Mouse (Mus musculus) thymus, postnatal 4 days (tissue): Measurements from ENCODE around the gene Acer2.
A peak's percentile ranks its signal among the peaks of the same experiment; 100 is the strongest.

Experiments
- DNase-seq: peaks from one replicate; pipeline ENCODE4 v3.0.0; 2021

The Acer2 gene

DNA sequence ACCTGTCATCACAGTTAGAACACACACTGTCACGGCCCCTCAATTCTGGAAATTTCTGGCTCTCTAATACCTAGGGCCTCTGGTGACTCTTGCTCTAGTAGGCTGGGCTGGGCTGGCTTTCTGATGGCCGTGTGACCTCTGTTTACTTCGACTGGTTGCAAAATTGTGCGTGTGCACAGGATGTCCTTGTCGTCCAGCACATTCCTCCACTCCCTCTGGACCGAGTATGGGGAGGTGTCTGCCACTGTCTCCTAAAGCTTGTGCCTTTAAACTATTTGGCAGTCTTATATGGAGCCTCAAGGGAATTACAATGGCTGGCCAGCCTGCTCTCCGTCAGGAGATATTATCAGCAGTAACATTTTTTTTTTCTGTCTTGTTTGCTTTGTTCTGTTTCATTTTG, 23.2 kb downstream of the Acer2 start:
- no peak for DNase-seq

DNA sequence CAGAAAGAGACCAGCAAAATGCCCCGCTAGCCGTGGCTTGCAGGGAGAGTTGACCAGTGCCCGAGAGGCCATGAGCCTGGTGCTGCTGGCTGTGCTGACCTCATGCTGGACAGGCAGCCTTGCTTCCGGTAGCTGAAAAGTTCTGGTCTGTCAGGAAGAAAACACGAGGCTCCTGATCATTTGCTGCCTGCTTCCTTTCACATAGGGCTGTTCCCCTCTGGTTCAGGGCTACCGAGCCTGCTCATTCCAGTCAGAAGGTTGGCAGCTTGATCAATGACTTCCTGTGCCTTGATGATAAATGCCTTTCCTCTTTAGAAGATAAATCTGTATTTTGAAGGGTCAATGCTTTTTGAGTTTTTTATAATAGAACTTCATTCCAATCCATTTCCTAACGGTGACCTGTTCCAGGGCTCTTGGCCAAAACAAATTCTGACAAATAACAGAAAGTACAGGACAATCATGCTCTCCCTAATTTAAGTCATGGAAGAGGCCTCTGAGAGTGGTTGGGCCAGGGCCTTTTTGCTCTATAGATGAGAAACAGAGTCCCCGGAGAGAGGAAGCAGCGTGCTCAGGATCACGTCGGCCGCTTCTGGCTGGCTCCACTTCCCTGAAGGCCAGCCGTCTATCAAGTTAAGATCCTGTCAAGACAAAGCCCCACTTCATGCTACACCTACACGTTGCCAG, 24.7 kb downstream of the Acer2 start:
- DNase-seq, result no peak

DNA sequence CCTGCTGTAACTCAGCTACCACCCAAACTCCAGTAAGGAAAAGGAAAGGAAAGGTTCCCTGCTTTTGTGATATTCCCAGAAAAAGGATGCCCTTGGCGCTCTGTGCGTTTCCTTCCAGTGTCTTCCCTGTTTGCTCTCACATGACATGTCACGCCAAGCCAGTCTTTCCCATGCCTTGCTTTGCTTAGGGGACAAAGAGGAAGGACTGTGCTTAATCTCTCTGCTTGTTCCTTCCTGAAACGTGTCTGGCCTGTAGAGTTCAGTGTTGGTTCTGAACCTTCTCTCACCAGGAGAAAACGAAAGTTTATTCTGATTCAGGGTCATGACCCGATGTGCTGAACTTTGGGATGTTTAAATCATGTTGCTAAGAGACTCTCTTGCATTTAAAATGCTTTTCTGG, 28.2 kb downstream of the Acer2 start:
- DNase-seq, result no peak

DNA sequence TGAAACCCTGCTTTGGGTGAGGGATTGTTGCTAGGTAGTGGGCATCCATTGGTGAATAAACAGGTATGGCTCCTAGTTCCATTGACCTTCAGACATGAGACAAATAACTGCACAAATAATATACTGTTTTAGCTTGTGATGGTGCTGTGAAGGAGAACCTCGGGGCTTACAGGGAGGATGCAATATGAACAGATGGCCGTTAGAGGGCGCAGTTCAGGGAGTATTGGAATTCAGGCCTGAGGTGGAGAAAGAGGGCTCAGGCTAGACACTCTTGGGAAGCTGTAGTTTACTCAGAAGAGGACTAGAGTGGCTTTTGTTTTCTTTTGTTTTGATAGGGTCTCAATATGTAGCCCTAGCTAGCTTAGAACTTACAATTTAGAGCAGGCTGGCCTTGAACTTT, 30.8 kb downstream of the Acer2 start:
- DNase-seq, result peak; percentile 40

DNA sequence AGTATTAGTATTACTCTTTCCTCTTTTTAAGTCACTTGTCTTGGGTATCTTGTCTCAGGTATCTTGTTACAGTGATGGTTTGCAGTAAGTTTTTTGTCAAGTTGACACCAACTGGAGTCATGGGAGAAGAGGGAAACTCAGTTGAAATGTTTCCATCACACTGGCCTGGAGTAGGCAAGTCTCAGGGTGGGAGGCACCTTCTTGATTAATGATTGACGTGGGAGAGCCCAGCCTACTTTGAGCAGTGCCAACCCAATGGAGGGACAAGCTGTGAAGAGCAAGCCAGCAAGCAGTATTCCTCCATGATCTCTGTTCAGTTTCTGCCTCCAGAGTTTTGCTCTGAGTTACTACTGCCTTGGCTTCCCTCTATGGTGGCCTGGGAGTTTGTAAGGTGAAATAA, 31.7 kb downstream of the Acer2 start:
- no peak for DNase-seq

DNA sequence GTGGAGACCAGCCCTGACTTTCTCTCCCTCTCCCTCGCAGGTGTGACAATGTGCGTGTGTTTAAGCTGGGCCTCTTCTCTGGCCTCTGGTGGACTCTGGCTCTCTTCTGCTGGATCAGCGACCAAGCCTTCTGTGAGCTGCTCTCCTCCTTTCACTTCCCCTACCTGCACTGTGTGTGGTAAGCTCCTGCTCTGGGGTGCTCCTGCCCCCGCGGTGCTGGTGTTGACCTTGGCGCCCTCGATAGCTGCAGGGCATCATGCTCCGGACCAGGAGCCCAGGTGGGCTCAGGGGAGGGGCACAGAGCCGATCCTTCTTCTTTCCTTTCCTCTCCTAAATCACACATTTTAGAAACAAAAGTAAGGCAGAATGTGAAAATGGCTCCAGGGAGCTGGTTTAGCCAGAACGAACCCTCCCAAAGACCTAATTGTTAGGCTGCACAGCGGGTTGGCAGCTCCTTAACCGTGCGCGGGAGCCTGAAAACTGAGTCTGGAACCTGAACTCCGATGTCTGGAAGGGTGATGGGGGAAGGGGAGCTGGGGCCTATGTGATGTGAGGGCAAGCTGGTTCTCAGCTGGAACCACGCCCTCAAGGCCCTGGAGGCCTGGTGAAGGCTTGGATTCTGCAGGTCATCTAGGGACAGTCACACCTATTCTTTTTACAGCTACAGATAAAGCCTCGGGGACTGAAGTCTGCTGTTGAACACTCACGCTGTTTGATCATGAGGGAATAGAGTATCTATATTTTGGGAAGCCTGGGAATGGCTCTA, 37.6 kb downstream of the Acer2 start:
- no peak for DNase-seq

DNA sequence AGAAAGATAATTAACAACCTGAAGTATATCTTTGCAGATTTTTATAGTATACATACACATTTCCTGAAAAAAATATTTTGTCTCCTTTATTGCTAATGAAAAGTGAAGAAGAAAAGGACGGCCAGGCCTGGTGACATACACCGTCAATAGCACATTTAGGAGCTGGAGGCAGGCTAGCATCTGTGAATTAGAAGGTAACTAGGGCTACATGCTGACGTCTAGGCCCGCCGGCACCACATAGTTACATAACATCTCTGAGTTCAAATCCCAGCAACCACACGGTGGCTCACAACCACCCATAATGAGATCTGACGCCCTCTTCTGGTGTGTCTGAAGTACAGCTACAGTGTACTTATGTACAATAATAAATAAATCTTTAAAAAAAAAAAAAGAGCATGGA, 38.6 kb downstream of the Acer2 start:
- no peak for DNase-seq

DNA sequence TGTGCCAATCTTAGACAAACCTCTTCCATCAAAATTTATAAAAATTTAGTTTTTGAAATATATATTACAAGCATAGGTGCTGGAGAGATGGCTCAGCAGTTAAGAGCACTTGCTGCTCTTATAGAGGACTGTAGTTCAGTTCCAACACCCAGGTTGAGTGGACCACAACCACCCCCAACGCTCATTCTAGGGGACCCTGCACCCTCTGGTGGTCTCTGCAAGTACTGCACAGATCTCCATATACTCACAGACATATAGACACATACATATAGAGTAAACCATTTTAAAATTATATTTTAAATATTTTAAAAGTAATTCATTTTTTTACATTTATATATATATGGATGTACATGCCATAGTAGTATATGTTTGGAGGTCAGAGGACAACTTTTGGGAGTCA, 41.9 kb downstream of the Acer2 start:
- DNase-seq, result peak; percentile 38

DNA sequence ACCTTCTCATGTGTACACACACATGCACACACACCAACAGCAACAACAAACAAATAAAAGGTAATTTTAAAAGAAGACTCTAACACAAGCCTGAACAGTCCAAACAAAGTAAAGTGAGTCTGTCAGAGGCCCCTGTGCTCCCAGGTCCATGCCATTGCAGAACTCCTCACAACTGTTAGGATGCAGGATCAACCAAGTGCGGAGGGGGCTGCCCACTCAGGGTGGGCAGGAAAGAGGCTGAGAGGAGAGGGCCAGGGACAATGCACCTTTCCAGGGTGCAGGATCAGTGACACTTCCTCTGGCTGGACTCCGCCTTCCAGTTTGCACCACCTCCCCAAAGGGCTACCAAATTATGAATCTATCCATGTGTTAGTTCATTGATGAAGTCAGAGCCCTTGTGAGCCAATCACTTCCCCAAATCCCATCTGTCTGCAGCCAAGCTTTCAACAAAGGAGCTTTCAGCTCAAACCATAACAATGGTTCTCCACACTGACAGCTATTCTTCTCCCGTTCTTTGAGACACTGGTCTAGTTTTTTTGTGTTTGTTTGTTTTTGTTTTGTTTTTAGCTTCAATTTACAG, 49.4 kb downstream of the Acer2 start:
- DNase-seq, result no peak

DNA sequence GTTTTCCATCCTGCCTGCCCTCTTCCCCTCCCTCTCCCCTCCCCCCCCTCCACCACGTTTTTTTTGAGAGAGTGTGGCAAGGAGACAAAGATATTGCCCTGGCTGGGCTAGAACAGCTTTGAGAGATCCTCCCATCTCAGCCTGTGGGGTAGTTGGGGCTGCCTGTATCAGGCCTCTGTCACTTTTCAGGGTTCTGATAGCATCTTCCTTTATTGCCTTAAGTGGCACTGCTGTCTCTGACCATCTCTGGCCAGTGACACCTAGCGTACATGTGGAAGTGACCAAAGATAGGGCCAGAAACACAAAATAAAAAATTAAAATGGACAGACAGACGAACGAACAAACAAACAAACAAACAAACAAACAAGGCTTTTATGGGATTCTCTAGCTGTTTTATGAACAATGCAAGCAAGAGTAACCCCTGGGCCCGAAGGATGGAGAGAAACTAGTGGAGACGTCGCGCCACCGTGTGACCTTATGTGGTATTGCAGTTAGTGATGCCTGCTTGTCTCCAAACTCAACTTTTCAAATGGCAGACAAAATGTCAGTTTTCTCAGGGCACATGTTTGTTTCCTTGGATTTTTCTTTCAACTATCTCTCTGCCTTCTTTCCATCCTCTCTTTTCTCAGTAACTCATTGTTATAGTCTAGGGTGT, 50.7 kb downstream of the Acer2 start:
- DNase-seq, result peak; percentile 87

DNA sequence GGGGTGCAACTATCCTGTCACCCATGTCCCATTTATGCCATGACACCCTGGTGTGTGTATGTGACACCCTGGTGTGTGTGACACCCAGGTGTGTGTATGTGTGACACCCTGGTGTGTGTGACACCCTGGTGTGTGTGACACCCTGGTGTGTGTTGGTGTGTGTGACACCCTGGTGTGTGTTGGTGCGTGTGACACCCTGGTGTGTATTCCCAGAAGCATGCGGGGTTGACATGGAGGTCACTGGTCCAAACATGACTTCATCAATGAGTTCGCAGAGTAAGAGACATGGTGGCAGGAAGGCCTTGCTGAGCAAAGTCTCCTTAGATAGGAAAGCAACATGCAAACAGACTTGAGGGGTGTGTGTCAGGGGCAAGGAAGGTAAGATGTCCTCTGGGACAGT, 52.8 kb downstream of the Acer2 start:
- DNase-seq, result no peak

DNA sequence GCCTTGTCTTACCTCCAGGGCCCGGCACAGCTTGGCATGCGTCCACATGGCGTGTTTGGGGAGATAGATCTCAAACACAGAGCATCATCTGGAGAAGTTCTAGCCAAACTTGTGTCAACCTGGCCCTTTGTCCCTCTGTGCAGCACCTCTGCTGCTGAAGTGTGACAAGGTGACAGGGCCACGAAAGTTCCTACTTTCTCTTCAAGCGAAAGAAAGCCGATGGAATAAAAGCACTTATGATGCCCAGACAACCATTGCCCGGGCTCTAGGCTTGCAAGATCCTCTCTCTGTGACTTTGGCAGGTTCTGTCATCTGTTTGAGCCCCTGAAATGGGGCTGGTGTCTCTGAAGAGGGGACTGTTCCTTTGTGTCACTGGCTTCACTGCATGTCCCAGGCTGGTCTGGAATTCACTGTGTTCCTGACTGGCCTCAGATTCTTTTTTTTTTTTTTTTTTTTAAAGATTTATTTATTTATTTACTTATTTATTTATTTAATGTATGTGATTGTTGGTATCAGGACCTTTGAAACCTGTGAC, 56.0 kb downstream of the Acer2 start:
- no peak for DNase-seq

DNA sequence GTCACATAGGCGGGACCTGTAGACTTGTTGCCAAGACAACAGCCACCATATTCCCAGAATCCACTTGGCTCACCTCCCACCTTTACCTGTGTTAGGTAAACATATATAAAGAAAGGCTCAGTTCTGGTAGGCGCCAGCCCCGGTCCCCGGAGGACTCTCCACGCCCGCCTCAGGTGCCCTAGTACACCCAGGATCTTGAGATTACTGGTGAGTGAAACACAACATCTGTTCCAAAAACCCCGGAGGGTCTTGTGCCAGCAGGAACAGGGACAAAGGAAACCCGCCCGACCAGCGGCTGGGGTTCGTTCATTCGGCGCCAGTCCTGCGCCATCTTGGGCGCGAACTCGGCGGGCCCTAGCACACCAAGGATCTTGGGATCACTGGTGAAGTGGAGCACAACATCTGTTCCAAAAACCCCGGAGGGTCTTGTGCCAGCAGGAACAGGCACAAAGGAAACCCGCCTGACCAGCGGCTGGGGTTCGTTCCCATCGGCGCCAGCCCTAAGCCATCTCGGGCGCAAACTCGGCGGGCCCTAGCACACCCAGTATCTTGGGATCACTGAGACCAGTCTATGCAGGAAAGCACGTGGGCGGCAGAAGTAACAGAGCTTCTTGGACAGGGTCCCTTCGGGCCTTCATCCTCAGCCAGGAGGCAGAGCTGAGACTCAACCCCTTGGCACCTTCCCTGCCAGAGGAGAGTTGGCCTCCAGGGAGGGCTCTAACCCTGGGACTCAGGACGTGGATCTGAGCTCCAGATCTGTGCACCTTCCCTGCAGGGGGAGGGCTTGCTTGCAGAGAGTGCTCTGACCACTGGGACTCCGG, 56.6 kb downstream of the Acer2 start:
- peak; percentile 32 for DNase-seq

DNA sequence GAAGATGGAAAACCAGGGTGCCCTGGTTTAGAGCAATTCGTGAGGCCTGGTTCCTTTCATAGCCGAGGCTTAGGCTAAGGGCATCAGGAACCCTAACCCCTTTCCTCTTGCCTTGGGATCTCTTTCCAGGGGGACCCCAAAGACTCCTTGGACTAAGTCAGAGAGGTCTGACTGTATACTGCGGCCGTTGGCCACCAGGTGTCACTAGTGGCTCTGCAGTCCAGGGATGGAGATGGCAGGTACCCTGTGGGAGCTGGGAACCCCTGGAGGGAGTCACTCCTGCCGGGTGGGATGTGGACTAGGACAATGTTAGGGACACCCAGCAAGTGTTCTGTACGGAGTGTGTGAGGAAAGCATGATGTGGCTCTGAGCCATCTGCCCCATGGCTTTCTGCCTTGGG, 58.8 kb downstream of the Acer2 start:
- peak; percentile 45 for DNase-seq

DNA sequence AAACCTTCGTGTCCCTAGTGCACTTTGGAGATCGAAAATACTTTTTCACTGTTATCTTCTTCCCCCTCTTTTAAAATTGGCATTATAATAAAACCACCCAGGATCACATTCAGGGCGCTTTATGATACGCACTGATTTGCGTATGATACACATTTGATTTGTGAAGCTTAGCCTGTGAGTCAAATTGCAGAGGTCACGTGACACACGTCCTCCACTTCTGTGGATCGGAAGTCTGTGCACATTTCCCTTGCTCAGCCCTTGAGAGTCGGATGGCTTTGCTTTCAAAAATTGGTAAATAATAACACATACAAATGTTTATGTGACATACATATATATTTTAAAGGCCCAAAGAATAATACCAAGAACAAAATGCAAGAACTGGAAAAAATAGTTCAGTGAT, 62.0 kb downstream of the Acer2 start:
- DNase-seq, result no peak

DNA sequence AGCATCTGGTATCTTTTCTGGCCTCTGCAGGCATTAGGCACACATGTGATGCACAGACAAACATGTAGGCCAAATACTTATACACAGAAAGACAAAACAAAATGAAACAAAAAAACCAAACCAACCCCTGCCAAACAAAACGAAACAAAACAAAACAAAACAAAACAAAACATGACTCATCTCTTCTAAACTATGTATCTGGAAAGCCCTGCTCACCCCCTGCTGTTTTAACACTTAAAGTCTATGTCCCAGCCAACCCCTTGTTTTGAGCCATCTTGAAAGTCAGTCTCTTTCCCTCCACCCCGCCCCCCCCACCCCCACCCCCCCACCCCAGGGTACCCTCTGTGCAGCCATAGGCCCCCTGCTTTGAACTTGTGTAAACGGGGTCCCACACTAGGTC, 62.5 kb downstream of the Acer2 start:
- no peak for DNase-seq

DNA sequence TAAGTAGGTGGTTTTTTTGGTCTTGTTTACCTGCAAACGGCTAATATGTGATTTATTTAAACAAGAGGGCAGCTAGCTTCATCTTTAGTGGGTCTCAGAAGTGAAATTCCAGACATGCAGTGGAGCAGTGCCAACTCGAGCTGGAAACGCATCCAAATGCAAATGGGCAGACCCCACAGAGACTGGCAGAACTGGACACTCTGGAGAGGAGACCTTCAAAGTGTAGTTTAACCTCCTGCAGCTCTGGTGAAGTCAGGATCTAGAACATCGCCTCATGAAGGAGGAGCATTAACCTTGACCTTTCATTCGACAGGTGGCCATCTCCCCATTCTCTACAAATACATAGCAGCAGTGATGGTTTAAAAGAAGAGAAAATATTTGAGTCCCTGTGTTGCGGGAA, 68.5 kb downstream of the Acer2 start:
- DNase-seq, result no peak

DNA sequence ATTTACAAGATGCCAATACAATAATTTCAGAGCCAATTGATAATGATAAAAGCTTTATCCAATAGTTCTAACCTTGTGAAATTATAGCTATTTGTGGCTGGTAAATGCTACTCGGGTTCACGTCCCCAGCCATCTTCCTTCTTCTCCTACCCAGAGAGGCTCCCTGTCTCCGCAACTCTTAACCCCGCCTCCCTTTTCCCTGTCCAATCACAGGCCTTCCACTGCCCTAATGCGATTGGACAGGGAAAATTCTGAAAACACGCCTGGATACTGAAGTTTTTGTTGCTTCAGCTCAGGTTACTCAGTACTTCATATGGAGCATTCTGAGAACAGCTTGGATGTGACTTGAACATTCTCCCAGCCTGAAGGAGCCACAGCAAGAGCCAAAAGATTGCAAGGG, 69.1 kb downstream of the Acer2 start:
- DNase-seq, result no peak

DNA sequence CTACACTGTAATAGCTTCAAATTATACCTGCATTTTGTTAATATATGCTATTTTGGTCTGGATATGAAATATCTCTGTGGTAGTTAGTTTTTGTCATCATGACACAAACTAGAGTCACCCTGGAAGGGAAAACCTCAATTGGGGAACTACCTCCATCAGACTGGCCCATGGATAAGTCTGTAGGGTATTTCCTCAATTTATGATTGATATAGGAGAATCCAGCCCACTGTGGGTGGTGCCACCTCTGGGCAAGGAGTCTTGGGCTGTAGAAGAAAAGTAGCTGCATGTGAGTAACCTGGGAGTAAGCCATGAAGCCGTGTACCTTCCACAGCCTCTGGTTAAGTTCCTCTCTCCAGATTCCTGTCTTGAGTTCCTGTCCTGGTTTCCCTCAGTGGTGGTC, 74.6 kb downstream of the Acer2 start:
- no peak for DNase-seq

DNA sequence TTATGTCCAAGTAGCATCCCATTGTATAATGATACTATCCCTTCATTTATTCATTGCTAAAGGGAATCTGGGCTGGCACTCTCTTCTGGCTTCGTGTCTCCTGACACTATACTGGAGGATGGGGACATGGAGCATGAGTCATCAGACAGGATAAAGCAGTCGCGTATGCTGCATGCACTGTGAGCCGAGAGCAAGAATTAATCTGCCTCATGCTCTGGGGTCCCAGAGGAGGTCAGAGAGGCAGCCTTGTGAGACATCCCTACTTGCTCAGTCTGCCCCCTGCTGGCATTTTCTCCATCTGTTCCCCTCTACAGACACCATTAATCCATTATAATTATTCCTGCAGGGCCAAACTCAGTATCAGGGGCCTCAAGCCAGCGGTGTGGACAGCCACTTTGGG, 79.3 kb downstream of the Acer2 start:
- DNase-seq, result no peak

DNA sequence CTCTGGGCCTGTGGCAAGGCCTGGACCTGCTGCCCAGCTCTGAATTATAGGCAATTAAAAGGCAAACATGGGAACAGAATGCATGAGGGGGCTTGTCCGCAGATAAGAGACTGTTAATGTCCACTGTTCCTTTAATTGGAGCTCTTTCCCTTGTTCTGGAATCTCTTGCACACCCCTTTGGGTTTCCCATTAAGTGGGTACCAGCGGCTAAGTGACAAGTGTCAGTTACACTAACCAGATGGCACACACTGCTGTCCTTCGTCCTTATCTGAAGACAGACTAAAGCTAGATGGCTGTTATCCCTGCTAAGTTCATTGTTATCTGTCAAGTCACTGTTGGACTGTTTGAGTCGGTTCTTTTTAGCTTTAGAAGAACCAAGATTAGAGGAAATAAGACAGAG, 81.3 kb downstream of the Acer2 start:
- no peak for DNase-seq

DNA sequence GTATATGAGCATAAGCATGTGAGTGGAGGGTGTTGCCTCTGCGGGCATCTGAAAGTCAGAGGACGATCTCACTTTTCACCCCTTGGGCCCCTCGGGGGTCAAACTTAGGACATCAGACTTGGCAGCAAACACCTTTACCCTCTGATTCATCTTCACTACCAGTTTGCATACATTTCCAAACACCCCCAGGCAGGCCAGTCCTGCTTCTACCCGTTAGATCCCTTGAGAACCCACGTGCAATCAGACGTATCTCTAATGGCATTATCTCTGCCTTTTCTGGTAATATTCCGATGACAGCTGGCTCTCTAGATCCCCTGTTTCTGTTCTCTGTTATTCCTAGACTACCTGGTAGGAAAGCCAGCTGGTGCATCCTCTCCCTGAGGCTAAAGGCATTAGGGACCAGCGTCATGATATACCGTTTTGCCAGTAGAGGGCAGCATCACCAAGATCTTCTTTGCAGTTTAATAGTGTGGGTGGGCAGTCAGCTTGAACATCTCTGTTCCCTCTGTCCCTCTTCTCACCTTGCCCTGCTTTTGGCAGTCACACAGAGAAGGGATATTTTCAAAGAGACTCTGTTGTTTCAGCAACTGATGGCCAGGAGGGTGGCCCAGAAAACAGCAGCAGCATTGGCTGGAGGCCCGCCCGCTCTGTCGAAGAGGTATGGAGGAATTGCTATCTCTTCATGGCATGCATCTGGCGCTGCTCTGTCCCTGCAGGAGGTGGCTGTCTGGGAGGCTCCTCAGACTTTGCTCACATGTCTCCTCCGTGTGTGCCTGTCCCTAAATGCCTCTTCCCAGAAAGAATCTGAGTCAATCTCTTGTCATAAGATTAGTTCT, 83.6 kb downstream of the Acer2 start:
- peak; percentile 45 for DNase-seq
